Mouse (Mus musculus): ENCODE measurements at regions not wholly inside any gene's neighbourhood (a gene's known extent, or its start where the extent isn't known, plus 50 kb on each side); places are given as distances from the start of the nearest gene placed in this dataset.

- no peak overlapping the region for H3K4me2 ChIP-seq (replicated peaks)
- no peaks in the 10 kb centered on the region for H3K4me1 ChIP-seq
- H3K9me3 ChIP-seq (replicated peaks): no peaks in the 10 kb centered on the region
- no peak for ATAC-seq (ENCODE audit: low FRiP score)
- 66% methylated on average over 7 of the region's 7 CpGs for WGBS
- H3K36me3 ChIP-seq: no peaks in the 10 kb centered on the region
- no peak overlapping the region for H3K9ac ChIP-seq
- H3K4me3 ChIP-seq: no peak overlapping the region
- no peaks in the 10 kb centered on the region for H3K27me3 ChIP-seq
- no peak overlapping the region for H3K27ac ChIP-seq
Observed at GRCm38 (mm10) chr8:35227079-35227478, 538.5 kb upstream of the Gm19410 start.

GRCm38 (mm10) chr8:35228449-35228848 is 537.1 kb upstream of the Gm19410 start:
- H3K4me2 ChIP-seq (replicated peaks): no peak overlapping the region
- no peaks in the 10 kb centered on the region for H3K9me3 ChIP-seq (replicated peaks)
- H3K4me1 ChIP-seq: 0 out of 2 replicates have a peak, but pooled peaks cover 3% of the 10 kb centered on the region
- H3K36me3 ChIP-seq: no peaks in the 10 kb centered on the region
- ATAC-seq (ENCODE audit: low FRiP score): no peak
- WGBS: 82% methylated on average over 7 of the region's 7 CpGs
- no peak overlapping the region for H3K27ac ChIP-seq
- H3K9ac ChIP-seq: no peak overlapping the region
- H3K4me3 ChIP-seq: no peak overlapping the region
- no peaks in the 10 kb centered on the region for H3K27me3 ChIP-seq

- Histone ChIP-seq H3K4me2 (replicated peaks) (no peak overlapping the region), H3K4me1 (peaks cover 10% of the 10 kb centered on the region; the same call in 1 of the 2 replicates), H3K4me3 (no peak overlapping the region), H3K9me3 (replicated peaks) (no peaks in the 10 kb centered on the region), H3K36me3 (no peaks in the 10 kb centered on the region), H3K27ac (no peak overlapping the region), H3K27me3 (no peaks in the 10 kb centered on the region), H3K9ac (no peak overlapping the region)
- 53% methylated on average over 5 of the region's 5 CpGs for WGBS
- ATAC-seq (ENCODE audit: low FRiP score): no peak
Observed at GRCm38 (mm10) chr8:35233520-35234186, 531.9 kb upstream of the Gm19410 start.

- ATAC-seq (ENCODE audit: low FRiP score): no peak
- H3K4me3 ChIP-seq: no peak overlapping the region
- no peak overlapping the region for H3K27ac ChIP-seq
- H3K9me3 ChIP-seq (replicated peaks): no peaks in the 10 kb centered on the region
- H3K4me2 ChIP-seq (replicated peaks): no peak overlapping the region
- no peaks in the 10 kb centered on the region for H3K27me3 ChIP-seq
- 67% methylated on average over 5 of the region's 5 CpGs for WGBS
- H3K4me1 ChIP-seq: peaks cover 10% of the 10 kb centered on the region; the same call in 1 of the 2 replicates
- no peak overlapping the region for H3K9ac ChIP-seq
- no peaks in the 10 kb centered on the region for H3K36me3 ChIP-seq
Observed at GRCm38 (mm10) chr8:35234436-35234835, 531.2 kb upstream of the Gm19410 start.

GRCm38 (mm10) chr8:35235815-35236509 is 529.6 kb upstream of the Gm19410 start:
- Histone ChIP-seq H3K4me1 (peaks cover 10% of the 10 kb centered on the region; the same call in 1 of the 2 replicates), H3K27me3 (no peaks in the 10 kb centered on the region), H3K4me2 (replicated peaks) (no peak overlapping the region), H3K4me3 (no peak overlapping the region), H3K9me3 (replicated peaks) (no peaks in the 10 kb centered on the region), H3K9ac (no peak overlapping the region), H3K36me3 (no peaks in the 10 kb centered on the region), H3K27ac (no peak overlapping the region)
- WGBS: 70% methylated on average over 8 of the region's 8 CpGs
- ATAC-seq (ENCODE audit: low FRiP score): no peak

- no peak overlapping the region for H3K4me2 ChIP-seq (replicated peaks)
- no peak for ATAC-seq (ENCODE audit: low FRiP score)
Observed at GRCm38 (mm10) chr8:35237279-35237678, 528.3 kb upstream of the Gm19410 start.

GRCm38 (mm10) chr8:35240884-35241283 is 524.7 kb upstream of the Gm19410 start:
- ATAC-seq (ENCODE audit: low FRiP score): no peak
- whole genome bisulfite sequencing: 90% methylated on average over 6 of the region's 6 CpGs

More at GRCm38 (mm10) chr8:35237279-35237678, 528.3 kb upstream of the Gm19410 start:
- H3K4me1 ChIP-seq: peaks cover 10% of the 10 kb centered on the region; the same call in 1 of the 2 replicates
- no peak overlapping the region for H3K27ac ChIP-seq
- no peaks in the 10 kb centered on the region for H3K9me3 ChIP-seq (replicated peaks)
- 83% methylated on average over 6 of the region's 6 CpGs for WGBS
- no peaks in the 10 kb centered on the region for H3K27me3 ChIP-seq
- H3K4me3 ChIP-seq: no peak overlapping the region
- no peak overlapping the region for H3K9ac ChIP-seq
- no peaks in the 10 kb centered on the region for H3K36me3 ChIP-seq

GRCm38 (mm10) chr8:35243555-35243954 is 522.0 kb upstream of the Gm19410 start:
- Histone ChIP-seq H3K4me2 (replicated peaks) (0 out of 2 replicates have a peak overlapping the region, but pooled peaks have one; percentile 11), H3K27me3 (no peaks in the 10 kb centered on the region), H3K4me3 (no peak overlapping the region), H3K4me1 (peaks cover 7% of the 10 kb centered on the region; the same call in 1 of the 2 replicates), H3K36me3 (no peaks in the 10 kb centered on the region), H3K27ac (peak overlapping the region; percentile 60), H3K9ac (no peak overlapping the region), H3K9me3 (replicated peaks) (no peaks in the 10 kb centered on the region)
- ATAC-seq (ENCODE audit: low FRiP score): peak; percentile 58; the same call in 1 of the 2 replicates
- 29% methylated on average over 11 of the region's 11 CpGs for WGBS

More at GRCm38 (mm10) chr8:35240884-35241283, 524.7 kb upstream of the Gm19410 start:
- peaks cover 7% of the 10 kb centered on the region; the same call in 1 of the 2 replicates for H3K4me1 ChIP-seq
- H3K9me3 ChIP-seq (replicated peaks): no peaks in the 10 kb centered on the region
- H3K27ac ChIP-seq: no peak overlapping the region
- no peaks in the 10 kb centered on the region for H3K27me3 ChIP-seq
- no peak overlapping the region for H3K4me2 ChIP-seq (replicated peaks)
- H3K4me3 ChIP-seq: no peak overlapping the region
- H3K9ac ChIP-seq: no peak overlapping the region
- no peaks in the 10 kb centered on the region for H3K36me3 ChIP-seq

- Histone ChIP-seq H3K27me3 (no peaks in the 10 kb centered on the region), H3K36me3 (no peaks in the 10 kb centered on the region), H3K9me3 (replicated peaks) (no peaks in the 10 kb centered on the region), H3K4me3 (no peak overlapping the region), H3K4me2 (replicated peaks) (no peak overlapping the region), H3K9ac (no peak overlapping the region), H3K27ac (no peak overlapping the region), H3K4me1 (no peaks in the 10 kb centered on the region)
- ATAC-seq (ENCODE audit: low FRiP score): no peak
- WGBS: 90% methylated on average over 7 of the region's 7 CpGs
Observed at GRCm38 (mm10) chr8:35249747-35250375, 515.7 kb upstream of the Gm19410 start.

GRCm38 (mm10) chr8:35250641-35251040 is 514.9 kb upstream of the Gm19410 start:
- no peaks in the 10 kb centered on the region for H3K9me3 ChIP-seq (replicated peaks)
- no peak for ATAC-seq (ENCODE audit: low FRiP score)
- 68% methylated on average over 4 of the region's 4 CpGs for WGBS
- no peak overlapping the region for H3K27ac ChIP-seq
- no peak overlapping the region for H3K4me3 ChIP-seq
- H3K4me2 ChIP-seq (replicated peaks): no peak overlapping the region
- no peaks in the 10 kb centered on the region for H3K27me3 ChIP-seq
- H3K9ac ChIP-seq: no peak overlapping the region
- H3K4me1 ChIP-seq: no peaks in the 10 kb centered on the region
- no peaks in the 10 kb centered on the region for H3K36me3 ChIP-seq

- Histone ChIP-seq H3K27me3 (no peaks in the 10 kb centered on the region), H3K9ac (no peak overlapping the region), H3K9me3 (replicated peaks) (no peaks in the 10 kb centered on the region), H3K4me3 (no peak overlapping the region), H3K4me2 (replicated peaks) (no peak overlapping the region), H3K27ac (no peak overlapping the region), H3K36me3 (no peaks in the 10 kb centered on the region), H3K4me1 (no peaks in the 10 kb centered on the region)
- ATAC-seq (ENCODE audit: low FRiP score): no peak
- WGBS: 94% methylated on average over 4 of the region's 4 CpGs
Observed at GRCm38 (mm10) chr8:35253946-35254345, 511.6 kb upstream of the Gm19410 start.

GRCm38 (mm10) chr8:35255327-35255726 is 510.3 kb upstream of the Gm19410 start:
- H3K4me2 ChIP-seq (replicated peaks): no peak overlapping the region
- no peaks in the 10 kb centered on the region for H3K27me3 ChIP-seq
- ATAC-seq (ENCODE audit: low FRiP score): no peak
- no peak overlapping the region for H3K4me3 ChIP-seq
- no peak overlapping the region for H3K9ac ChIP-seq
- no peaks in the 10 kb centered on the region for H3K36me3 ChIP-seq
- no peak overlapping the region for H3K27ac ChIP-seq
- 90% methylated on average over 2 of the region's 2 CpGs for WGBS
- H3K4me1 ChIP-seq: no peaks in the 10 kb centered on the region
- H3K9me3 ChIP-seq (replicated peaks): no peaks in the 10 kb centered on the region

Measured in hindbrain, embryonic 12.5 days (tissue).